Mouse (Mus musculus) hindbrain, embryonic 14.5 days (tissue): Measurements from ENCODE around the gene Galnt16. TPM values are rescaled to one million over a fixed set of nuclear protein-coding genes. Genes with fewer than 3 reads are reported as not detected.
A peak's percentile ranks its signal among the peaks of the same experiment; 100 is the strongest.

Experiments used
- ATAC-seq: fragments of 200-750 bp; cut with Nextera tagmentation; 2 replicates; pipeline ENCODE4 v1.8.0; 2017; ENCODE audit warnings: moderate number of reproducible peaks, mild to moderate bottlenecking, moderate TSS enrichment, moderate library complexity; ENCODE audit not compliant: low FRiP score
- DNase-seq: peaks from one replicate; pipeline ENCODE4 v3.0.0-alpha.2; 2015; ENCODE audit warnings: low spot score
- H3K27ac ChIP-seq: fragments of 300-500 bp; sonication (generic); 2 replicates; pipeline ENCODE4 v1.5.1; 2014; ENCODE audit warnings: mild to moderate bottlenecking, moderate library complexity
- H3K27me3 ChIP-seq: fragments of 300-500 bp; sonication (generic); 2 replicates; pipeline ENCODE4 v1.6.1; 2014; ENCODE audit warnings: mild to moderate bottlenecking, low read length, mixed read lengths; ENCODE audit not compliant: control insufficient read depth, insufficient read depth
- H3K36me3 ChIP-seq: fragments of 300-500 bp; sonication (generic); replicated peaks from 2 replicates; pipeline ENCODE4 v1.6.1; 2014; ENCODE audit not compliant: control insufficient read depth, insufficient read depth
- H3K4me1 ChIP-seq: fragments of 300-500 bp; sonication (generic); replicated peaks from 2 replicates; pipeline ENCODE4 v1.6.1; 2014; ENCODE audit warnings: antibody characterized with exemption, low read length, mixed read lengths; ENCODE audit not compliant: control insufficient read depth, insufficient read depth
- H3K4me2 ChIP-seq: fragments of 300-500 bp; sonication (generic); replicated peaks from 2 replicates; pipeline ENCODE4 v1.6.1; 2014; ENCODE audit warnings: mild to moderate bottlenecking, moderate library complexity
- H3K4me3 ChIP-seq: fragments of 300-500 bp; sonication (generic); replicated peaks from 2 replicates; pipeline ENCODE4 v1.5.1; 2014; ENCODE audit warnings: mild to moderate bottlenecking, low read length
- H3K9ac ChIP-seq: fragments of 300-500 bp; sonication (generic); 2 replicates; pipeline ENCODE4 v1.6.1; 2014
- H3K9me3 ChIP-seq: fragments of 300-500 bp; sonication (generic); 2 replicates; pipeline ENCODE4 v1.6.1; 2016; ENCODE audit warnings: low read length; ENCODE audit not compliant: control insufficient read depth
- WGBS: fragments of 180-500 bp; shearing (Covaris S2); extraction: QIAGEN DNeasy Blood & Tissue Kit; methylation state at CpG from one replicate; pipeline ENCODE4 v1.1.7; 2014; 5-methylcytosine and 5-hydroxymethylcytosine counted together
- polyA plus RNA-seq: library from polyadenylated mRNA; unstranded; fragments of >200 nt; fragmentation: Nextera tagmentation; extraction: Ambion mirVana; gene quantifications from 2 replicates; pipeline ENCODE4 v1.2.1, GENCODE M21; 2014

Galnt16 gene
- polyA plus RNA-seq, 1 experiment from 2014 or later, result 21.2 TPM

DNA sequence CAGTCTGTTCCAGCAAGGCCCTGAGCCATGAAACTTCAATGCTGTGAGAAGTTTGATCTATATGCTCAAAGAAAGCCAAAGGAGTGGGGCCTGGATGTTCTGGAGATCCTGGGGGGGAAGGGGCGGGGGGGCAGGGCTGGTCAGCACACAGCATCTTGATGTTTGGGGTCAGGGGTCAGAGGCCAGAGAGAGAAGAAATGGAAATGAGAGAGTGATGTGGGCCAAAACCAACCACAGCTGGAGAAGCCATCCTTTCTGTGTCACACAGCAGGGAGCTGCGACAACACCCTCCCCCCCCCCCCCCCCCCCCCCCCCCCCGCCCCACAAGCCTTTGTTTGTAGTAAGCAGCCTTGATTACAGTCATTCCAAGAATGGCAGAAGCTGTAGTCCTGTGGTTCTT is 35.1 kb downstream of the Galnt16 start:
- Histone ChIP-seq H3K4me3 (no peak overlapping the region), H3K36me3 (no peaks in the 10 kb centered on the region), H3K9me3 (no peaks in the 10 kb centered on the region), H3K9ac (no peak overlapping the region), H3K4me1 (no peaks in the 10 kb centered on the region), H3K27me3 (no peaks in the 10 kb centered on the region), H3K4me2 (no peak overlapping the region), H3K27ac (no peak overlapping the region)
- no peak for DNase-seq
- 3% methylated on average over 2 of the region's 3 CpGs for WGBS
- ATAC-seq, result no peak

DNA sequence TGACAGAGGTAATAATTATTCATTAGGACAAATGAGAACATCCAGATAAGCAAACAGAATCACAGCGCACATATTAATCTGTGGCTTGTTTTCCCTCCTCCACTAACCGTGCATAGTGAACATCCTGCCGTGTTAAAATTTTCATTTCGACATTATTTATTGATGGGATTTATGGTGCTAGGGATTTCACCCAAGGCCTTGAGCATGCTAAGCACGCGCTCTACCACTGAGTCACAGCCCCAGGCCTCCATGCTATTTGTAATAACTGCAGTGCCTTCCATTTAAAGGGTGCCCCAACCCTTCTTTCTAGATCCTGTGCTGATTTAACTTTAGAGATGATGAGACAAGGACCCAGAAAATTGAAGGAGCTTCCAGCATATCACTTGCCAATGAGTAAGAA is 36.2 kb downstream of the Galnt16 start:
- H3K27me3 ChIP-seq, result no peaks in the 10 kb centered on the region
- H3K27ac ChIP-seq, result no peak overlapping the region
- ATAC-seq, result no peak
- H3K4me2 ChIP-seq, result no peak overlapping the region
- H3K4me3 ChIP-seq, result no peak overlapping the region
- no peaks in the 10 kb centered on the region for H3K9me3 ChIP-seq
- no peak for DNase-seq
- 76% methylated on average over 6 of the region's 6 CpGs for WGBS
- no peak overlapping the region for H3K9ac ChIP-seq
- H3K36me3 ChIP-seq, result no peaks in the 10 kb centered on the region
- no peaks in the 10 kb centered on the region for H3K4me1 ChIP-seq

DNA sequence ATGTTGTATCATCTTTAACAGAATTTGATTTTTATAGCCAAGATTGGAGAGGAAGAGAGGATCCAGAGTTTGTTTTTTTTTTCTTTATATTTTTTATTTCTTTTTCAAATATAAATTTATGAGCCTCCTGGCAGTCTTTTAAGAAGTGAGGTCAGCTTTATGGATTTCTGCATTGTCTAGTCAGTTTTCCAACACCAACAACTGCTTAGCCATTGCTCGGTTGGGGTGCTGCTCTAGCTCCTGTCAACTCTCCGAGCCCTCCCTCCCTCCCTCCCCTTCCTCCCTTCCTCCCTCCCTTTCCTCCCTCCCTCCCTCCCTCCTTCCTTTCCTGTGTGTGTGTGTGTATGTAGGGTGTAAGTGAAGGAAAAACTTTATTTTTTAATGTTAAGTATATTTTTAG is 43.8 kb downstream of the Galnt16 start:
- no peak overlapping the region for H3K4me2 ChIP-seq
- no peaks in the 10 kb centered on the region for H3K36me3 ChIP-seq
- peaks cover 18% of the 10 kb centered on the region for H3K4me1 ChIP-seq
- WGBS, result 10% methylated on average over 2 of the region's 2 CpGs
- H3K4me3 ChIP-seq, result no peak overlapping the region
- no peaks in the 10 kb centered on the region for H3K9me3 ChIP-seq
- no peaks in the 10 kb centered on the region for H3K27me3 ChIP-seq
- DNase-seq (no peak), ATAC-seq (no peak)
- H3K27ac ChIP-seq, result no peak overlapping the region
- H3K9ac ChIP-seq, result no peak overlapping the region

DNA sequence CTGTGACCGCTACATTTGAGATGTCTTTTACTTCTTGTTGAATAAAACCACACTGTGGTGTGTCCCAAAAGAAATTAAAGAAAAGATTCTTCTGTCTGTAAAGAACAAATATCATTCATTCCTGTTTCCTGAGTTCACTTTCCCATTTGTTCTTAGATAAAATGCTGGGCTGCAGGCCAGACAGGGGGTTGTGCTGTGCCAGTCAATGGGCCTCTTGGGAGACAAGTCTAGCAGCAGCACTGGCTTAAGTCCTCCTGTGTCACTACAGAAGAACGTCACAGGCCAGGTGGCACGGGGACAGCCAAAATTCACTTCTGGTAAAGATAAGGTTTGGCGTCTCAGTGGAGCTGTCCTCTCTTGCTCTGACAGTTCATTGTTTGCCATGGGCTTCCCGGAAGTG is 44.7 kb downstream of the Galnt16 start:
- Histone ChIP-seq H3K9me3 (no peaks in the 10 kb centered on the region), H3K4me1 (peaks cover 24% of the 10 kb centered on the region), H3K9ac (no peak overlapping the region), H3K4me2 (no peak overlapping the region), H3K36me3 (no peaks in the 10 kb centered on the region), H3K4me3 (no peak overlapping the region), H3K27me3 (no peaks in the 10 kb centered on the region), H3K27ac (no peak overlapping the region)
- WGBS, result 63% methylated on average over 5 of the region's 5 CpGs
- DNase-seq, result no peak
- ATAC-seq, result no peak

DNA sequence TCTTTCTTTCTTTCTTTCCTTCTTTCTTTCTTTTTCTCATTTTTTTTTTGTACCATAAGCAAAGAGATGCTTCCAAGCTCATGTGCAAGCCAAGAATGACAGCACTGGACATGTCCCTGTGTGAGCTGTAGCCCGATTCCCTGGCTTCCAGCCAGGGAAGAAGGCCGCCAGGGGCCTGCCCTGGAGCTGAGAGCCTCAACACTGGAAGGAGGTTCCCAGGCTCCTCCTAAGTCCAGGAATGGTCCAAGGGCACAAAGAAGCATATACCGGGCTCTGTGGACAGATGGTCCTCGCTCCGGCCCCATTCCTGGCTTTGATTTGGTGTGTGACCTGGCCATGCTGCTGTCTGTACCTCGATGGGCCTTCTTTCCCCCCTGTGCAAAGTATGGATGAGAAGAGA is 46.9 kb downstream of the Galnt16 start:
- H3K9me3 ChIP-seq, result no peaks in the 10 kb centered on the region
- WGBS, result 69% methylated on average over 6 of the region's 6 CpGs
- no peak overlapping the region for H3K9ac ChIP-seq
- DNase-seq (no peak), ATAC-seq (no peak)
- H3K4me3 ChIP-seq, result no peak overlapping the region
- no peaks in the 10 kb centered on the region for H3K27me3 ChIP-seq
- no peak overlapping the region for H3K4me2 ChIP-seq
- H3K36me3 ChIP-seq, result no peaks in the 10 kb centered on the region
- H3K4me1 ChIP-seq, result peaks cover 24% of the 10 kb centered on the region
- H3K27ac ChIP-seq, result no peak overlapping the region

DNA sequence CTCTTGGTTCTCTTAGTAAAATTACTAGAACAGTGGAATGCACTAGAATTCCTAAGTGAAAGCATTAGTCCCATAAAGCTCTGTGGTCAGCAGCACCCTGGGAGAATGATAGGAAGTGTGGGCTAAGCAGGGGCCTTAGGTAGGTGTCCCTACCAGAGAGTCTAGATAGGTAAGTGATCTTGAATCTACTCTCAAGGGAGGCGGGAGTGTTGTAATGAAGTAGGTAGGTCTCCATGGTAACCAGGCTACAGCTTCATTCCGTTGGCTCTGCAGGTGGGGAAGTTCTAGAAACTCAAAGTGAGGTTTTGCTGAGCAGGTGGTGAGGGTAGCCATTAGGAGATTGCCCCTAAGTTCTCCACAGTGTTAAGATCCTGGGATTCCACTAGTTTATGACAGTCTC is 47.7 kb downstream of the Galnt16 start:
- Histone ChIP-seq H3K27ac (no peak overlapping the region), H3K9me3 (no peaks in the 10 kb centered on the region), H3K36me3 (no peaks in the 10 kb centered on the region), H3K27me3 (no peaks in the 10 kb centered on the region), H3K4me1 (peaks cover 24% of the 10 kb centered on the region), H3K4me3 (no peak overlapping the region), H3K4me2 (no peak overlapping the region), H3K9ac (no peak overlapping the region)
- no peak for ATAC-seq
- 66% methylated on average over 2 of the region's 2 CpGs for WGBS
- DNase-seq, result no peak

DNA sequence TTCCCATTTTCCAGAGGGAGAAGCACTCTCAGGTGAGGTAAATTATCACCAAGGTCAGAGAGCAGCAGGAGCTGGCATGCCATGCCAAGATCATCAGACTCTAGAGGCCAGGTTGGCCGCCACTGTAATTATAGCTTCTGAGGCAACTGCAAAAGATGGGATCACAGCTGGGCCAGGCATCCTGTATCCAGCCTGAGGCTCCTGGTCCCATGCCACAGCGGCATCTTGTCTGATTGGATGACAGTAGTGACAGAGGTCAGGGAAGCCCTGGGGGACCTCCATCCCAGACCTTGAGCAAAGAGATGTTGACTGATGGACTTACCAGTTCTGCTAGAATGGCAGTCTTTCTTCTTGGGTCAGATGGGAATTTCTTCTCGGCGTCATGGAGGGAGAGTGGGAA is 48.4 kb downstream of the Galnt16 start:
- no peak overlapping the region for H3K4me2 ChIP-seq
- no peak overlapping the region for H3K4me3 ChIP-seq
- ATAC-seq (no peak), DNase-seq (no peak)
- peak overlapping the region; percentile 21; the same call in 1 of the 2 replicates for H3K27ac ChIP-seq
- no peaks in the 10 kb centered on the region for H3K27me3 ChIP-seq
- H3K4me1 ChIP-seq, result peaks cover 24% of the 10 kb centered on the region
- H3K9me3 ChIP-seq, result no peaks in the 10 kb centered on the region
- no peaks in the 10 kb centered on the region for H3K36me3 ChIP-seq
- WGBS, result 20% methylated on average over 4 of the region's 4 CpGs
- H3K9ac ChIP-seq, result no peak overlapping the region

DNA sequence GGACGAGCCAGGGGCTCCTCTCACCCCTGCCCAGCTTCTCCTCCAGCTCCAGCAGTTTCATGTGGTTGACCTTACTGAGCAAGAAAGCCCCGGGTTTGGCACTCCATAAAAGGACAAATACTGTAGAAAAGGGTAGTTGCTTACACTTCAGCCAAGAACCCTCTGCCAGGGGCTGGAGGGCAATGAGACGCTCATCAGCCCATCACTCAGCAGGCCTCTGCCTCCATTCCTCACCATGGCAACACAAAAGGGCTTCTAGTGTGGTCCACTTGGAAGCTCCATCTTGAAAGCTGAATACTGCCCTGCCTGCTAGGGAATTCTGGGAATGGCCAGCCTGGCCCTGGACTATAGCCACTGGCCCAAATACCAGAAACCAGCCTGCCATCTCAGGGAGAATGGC is 49.3 kb downstream of the Galnt16 start:
- Histone ChIP-seq H3K36me3 (no peaks in the 10 kb centered on the region), H3K9me3 (no peaks in the 10 kb centered on the region), H3K27ac (no peak overlapping the region), H3K9ac (no peak overlapping the region), H3K27me3 (no peaks in the 10 kb centered on the region), H3K4me2 (no peak overlapping the region), H3K4me3 (no peak overlapping the region), H3K4me1 (peaks cover 24% of the 10 kb centered on the region)
- DNase-seq (peak; percentile 59), ATAC-seq (peak; percentile 73; the same call in 1 of the 2 replicates)
- 19% methylated on average over 3 of the region's 3 CpGs for WGBS

DNA sequence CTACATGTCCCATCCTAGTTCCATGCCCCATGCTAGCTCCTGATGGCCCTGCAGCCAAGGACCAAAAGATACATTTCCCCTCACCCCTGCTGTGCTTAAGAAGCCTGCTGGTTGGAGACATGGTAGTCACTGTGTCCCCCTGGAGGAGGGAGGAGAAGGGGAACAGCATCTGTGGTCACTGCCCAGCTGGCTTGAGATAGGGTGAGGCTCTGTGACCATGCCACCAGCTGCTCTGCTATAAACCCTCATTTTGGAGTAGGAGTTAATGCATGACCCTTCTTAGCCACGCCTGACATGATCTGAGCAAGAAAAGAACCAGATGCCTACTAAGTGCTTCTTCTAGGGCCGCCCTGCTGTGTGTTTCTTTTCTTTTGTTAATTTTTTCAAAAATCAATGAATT is 51.5 kb downstream of the Galnt16 start:
- H3K27me3 ChIP-seq, result no peaks in the 10 kb centered on the region
- no peak overlapping the region for H3K4me3 ChIP-seq
- no peak overlapping the region for H3K4me2 ChIP-seq
- WGBS, result 85% methylated on average over 2 of the region's 2 CpGs
- H3K27ac ChIP-seq, result no peak overlapping the region
- ATAC-seq (no peak), DNase-seq (no peak)
- H3K36me3 ChIP-seq, result no peaks in the 10 kb centered on the region
- H3K9ac ChIP-seq, result no peak overlapping the region
- peaks cover 25% of the 10 kb centered on the region for H3K4me1 ChIP-seq
- H3K9me3 ChIP-seq, result no peaks in the 10 kb centered on the region

DNA sequence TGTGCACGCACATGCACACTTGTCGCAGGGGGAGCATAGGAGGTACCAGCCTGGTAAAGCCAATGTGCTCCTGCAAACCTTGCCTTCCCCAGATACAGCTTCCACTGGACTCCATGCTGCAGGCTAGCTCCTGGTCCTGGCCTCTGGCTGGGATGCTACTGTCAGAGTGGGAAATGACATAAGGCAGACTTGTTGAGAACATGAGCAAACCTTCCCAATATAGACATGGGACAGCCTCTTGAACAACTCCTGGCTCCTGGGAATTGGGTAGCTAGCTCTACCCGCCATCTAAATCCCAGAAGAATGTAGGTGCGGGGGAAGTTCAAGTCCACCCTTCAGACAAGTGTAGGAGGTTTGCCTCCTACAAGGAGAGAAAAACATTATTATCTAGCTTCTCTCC is 56.2 kb downstream of the Galnt16 start:
- Histone ChIP-seq H3K36me3 (no peaks in the 10 kb centered on the region), H3K4me2 (no peak overlapping the region), H3K27ac (peak overlapping the region; percentile 77), H3K4me3 (no peak overlapping the region), H3K9me3 (no peaks in the 10 kb centered on the region), H3K4me1 (peaks cover 14% of the 10 kb centered on the region), H3K27me3 (no peaks in the 10 kb centered on the region), H3K9ac (no peak overlapping the region)
- 90% methylated on average over 4 of the region's 4 CpGs for WGBS
- no peak for DNase-seq
- ATAC-seq, result no peak
